Comparison of ENCODE assay signal across 8 mouse cellular contexts in genomic region chr9:121276745-121277117, GRCm38 (mm10). TPM values are rescaled to one million over a fixed set of nuclear protein-coding genes. Genes with fewer than 3 reads are reported as not detected.
DNase-seq lines count a peak whose midpoint lies in the region; ATAC-seq and TF ChIP-seq lines count a peak whose summit lies in the region.

No protein-coding gene starts in this region.

- H3K27me3 ChIP-seq in neural tube, embryonic 11.5 days (ENCODE audit: control insufficient read depth, insufficient read depth, low read length) = no peaks in the 10 kb centered on the region
- no peaks in the 10 kb centered on the region for H3K27me3 ChIP-seq in limb, embryonic 14.5 days (ENCODE audit: control insufficient read depth, insufficient read depth, low read length)
- H3K27me3 ChIP-seq in stomach, embryonic 16.5 days (ENCODE audit: control insufficient read depth, insufficient read depth, low read length) = no peaks in the 10 kb centered on the region

- no peak overlapping the region for H3K27ac ChIP-seq in neural tube, embryonic 11.5 days (ENCODE audit: low read depth, low read length)
- no peak overlapping the region for H3K27ac ChIP-seq in limb, embryonic 14.5 days (replicated peaks; ENCODE audit: low read depth, low read length)
- H3K27ac ChIP-seq in stomach, embryonic 16.5 days (ENCODE audit: low read length) = no peak overlapping the region

- no peaks in the 10 kb centered on the region for H3K9me3 ChIP-seq in neural tube, embryonic 11.5 days (ENCODE audit: control insufficient read depth, low read length)
- no peaks in the 10 kb centered on the region for H3K9me3 ChIP-seq in limb, embryonic 14.5 days (ENCODE audit: control insufficient read depth, low read length)
- no peaks in the 10 kb centered on the region for H3K9me3 ChIP-seq in stomach, embryonic 16.5 days (replicated peaks; ENCODE audit: control insufficient read depth, low read length)

- H3K4me2 ChIP-seq in neural tube, embryonic 11.5 days (ENCODE audit: low read depth) = peak overlapping the region; percentile 61
- peak overlapping the region; percentile 62 for H3K4me2 ChIP-seq in limb, embryonic 14.5 days (replicated peaks; ENCODE audit: low read depth, low read length, severe bottlenecking)
- peak overlapping the region; percentile 69 for H3K4me2 ChIP-seq in stomach, embryonic 16.5 days (ENCODE audit: low read depth, low read length)

- no peaks in the 10 kb centered on the region for H3K36me3 ChIP-seq in neural tube, embryonic 11.5 days (ENCODE audit: control insufficient read depth, insufficient read depth, low read length)
- H3K36me3 ChIP-seq in limb, embryonic 14.5 days (ENCODE audit: control insufficient read depth, insufficient read depth, low read length) = no peaks in the 10 kb centered on the region
- H3K36me3 ChIP-seq in stomach, embryonic 16.5 days (ENCODE audit: control insufficient read depth, insufficient read depth, low read length) = no peaks in the 10 kb centered on the region

- 18% methylated on average over 15 of the region's 15 CpGs for WGBS in neural tube, embryonic 11.5 days
- WGBS in limb, embryonic 14.5 days = 19% methylated on average over 15 of the region's 15 CpGs
- WGBS in stomach, embryonic 16.5 days = 11% methylated on average over 15 of the region's 15 CpGs

- DNase-seq in embryo, embryonic 10.5 days (ENCODE audit: low spot score) = peak; percentile 9
- no peak for DNase-seq in embryo, embryonic 10 days (ENCODE audit: low spot score)
- no peak for DNase-seq in neural tube, embryonic 11.5 days (ENCODE audit: low spot score)
- DNase-seq in neural tube, embryonic 10.5 days (ENCODE audit: extremely low spot score, low spot score) = no peak
- no peak for DNase-seq in limb, embryonic 14.5 days (ENCODE audit: low spot score)
- no peak for DNase-seq in ovary, adult 18-20 months (ENCODE audit: low spot score)

- H3K4me3 ChIP-seq in neural tube, embryonic 11.5 days (ENCODE audit: low read depth, low read length) = peak overlapping the region; percentile 53
- peak overlapping the region; percentile 73 for H3K4me3 ChIP-seq in limb, embryonic 14.5 days (replicated peaks; ENCODE audit: low read length)
- peak overlapping the region; percentile 81 for H3K4me3 ChIP-seq in stomach, embryonic 16.5 days (replicated peaks; ENCODE audit: low read length)

- ATAC-seq in neural tube, embryonic 11.5 days (ENCODE audit: insufficient read depth, low FRiP score, low TSS enrichment) = no peak
- ATAC-seq in limb, embryonic 14.5 days (ENCODE audit: low FRiP score, low read depth) = no peak
- no peak for ATAC-seq in stomach, embryonic 16.5 days (ENCODE audit: insufficient read depth, low FRiP score)
- no peak for ATAC-seq in granulocyte monocyte progenitor cell, adult 5-6 weeks (replicated peaks; ENCODE audit: poor library complexity, severe bottlenecking)

- peak overlapping the region; percentile 57 for H3K9ac ChIP-seq in neural tube, embryonic 11.5 days (ENCODE audit: low read length)
- peak overlapping the region; percentile 65 for H3K9ac ChIP-seq in limb, embryonic 14.5 days (ENCODE audit: low read depth, low read length, severe bottlenecking)
- H3K9ac ChIP-seq in stomach, embryonic 16.5 days (ENCODE audit: low read length) = peak overlapping the region; percentile 87

- no peak for TF ChIP-seq POLR2A in limb, embryonic 14.5 days (IDR thresholded peaks at IDR 0.05; ENCODE audit: borderline replicate concordance, extremely low read depth, insufficient read depth, insufficient read length)

- no peaks in the 10 kb centered on the region for H3K4me1 ChIP-seq in neural tube, embryonic 11.5 days (ENCODE audit: control insufficient read depth, insufficient read depth, low read length)
- H3K4me1 ChIP-seq in limb, embryonic 14.5 days (ENCODE audit: control insufficient read depth, insufficient read depth, low read length) = no peaks in the 10 kb centered on the region
- H3K4me1 ChIP-seq in stomach, embryonic 16.5 days (ENCODE audit: control insufficient read depth, insufficient read depth, low read length) = no peaks in the 10 kb centered on the region

RNA-seq across cellular contexts. Expression of gene Ulk4, which starts 0.3 kb away (rescaled TPM):
- 133 and 153 TPM in 2 replicates for polyA plus RNA-seq in neural tube, embryonic 11.5 days (2014; fragmentation: Nextera tagmentation; extraction: Ambion mirVana)
- 6.4 and 7.2 TPM in 2 replicates for polyA plus RNA-seq in limb, embryonic 14.5 days (2012; rRNA removed)
- 120 and 123 TPM in 2 replicates for polyA plus RNA-seq in limb, embryonic 14.5 days (2014; fragmentation: Nextera tagmentation; extraction: Ambion mirVana)
- 124 and 156 TPM in 2 replicates for polyA plus RNA-seq in stomach, embryonic 16.5 days (2015; fragmentation: Nextera tagmentation; extraction: Ambion mirVana)
- total RNA-seq in granulocyte monocyte progenitor cell, adult 5-6 weeks (2014; fragmentation: Nextera tagmentation) = 1.4 TPM in 1 of 2 replicates, not detected in the other
- total RNA-seq in granulocyte monocyte progenitor cell, adult 5-6 weeks (2017) = 2.6 and 3.2 TPM in 2 replicates

RNA-seq across cellular contexts. Expression of gene Trak1, which starts 20.6 kb away (rescaled TPM):
- polyA plus RNA-seq in neural tube, embryonic 11.5 days (2014; fragmentation: Nextera tagmentation; extraction: Ambion mirVana) = 26.4 and 29.8 TPM in 2 replicates
- polyA plus RNA-seq in limb, embryonic 14.5 days (2012; rRNA removed) = 31.2 and 37.5 TPM in 2 replicates
- polyA plus RNA-seq in limb, embryonic 14.5 days (2014; fragmentation: Nextera tagmentation; extraction: Ambion mirVana) = 20.0 and 20.8 TPM in 2 replicates
- polyA plus RNA-seq in stomach, embryonic 16.5 days (2015; fragmentation: Nextera tagmentation; extraction: Ambion mirVana) = 24.1 and 25.1 TPM in 2 replicates
- 29.7 and 42.5 TPM in 2 replicates for total RNA-seq in granulocyte monocyte progenitor cell, adult 5-6 weeks (2014; fragmentation: Nextera tagmentation)
- total RNA-seq in granulocyte monocyte progenitor cell, adult 5-6 weeks (2017) = 15.9 and 25.3 TPM in 2 replicates
